In the genomic region with DNA sequence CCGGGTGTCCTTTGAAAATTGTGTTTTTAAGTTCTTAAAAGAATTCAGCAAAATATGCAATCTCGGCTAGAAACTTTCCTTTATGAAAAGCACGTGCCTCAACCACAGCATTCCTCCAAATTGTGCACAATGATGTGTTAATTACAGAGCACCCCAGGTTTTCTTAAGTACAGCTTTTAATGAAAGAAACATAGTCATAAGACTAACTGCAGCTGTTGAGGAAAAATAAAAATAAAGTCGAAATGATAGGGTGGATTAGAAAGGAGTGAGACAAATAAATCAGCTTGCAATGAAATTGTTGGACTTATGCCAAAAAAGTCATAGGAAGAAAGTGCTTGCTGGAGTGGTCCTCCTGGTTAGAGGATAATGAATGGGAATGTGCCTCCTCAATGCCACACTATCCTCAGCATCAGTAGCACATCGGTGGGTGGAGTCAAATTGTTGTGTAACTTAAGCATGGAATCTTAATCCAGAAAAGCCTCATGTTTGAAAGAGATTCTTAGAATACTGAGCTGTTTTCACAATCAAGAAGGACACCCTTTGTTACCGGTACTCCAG, we compare ENCODE assay signal across 21 mouse cellular contexts.
DNase-seq lines count a peak whose midpoint lies in the region; ATAC-seq and TF ChIP-seq lines count a peak whose summit lies in the region.
"Had no signal": no experiment of that assay in that cellular context is flagged by ENCODE, and none has a peak within 500 bp of the region (broad histone marks: within the 10 kb centered on the region; RNA-seq: fewer than 3 reads in every experiment).

No protein-coding gene starts in this region.

- ATAC-seq in forebrain, postnatal 0 days, result 0 out of 2 replicates have a peak, but pooled peaks have one; percentile 36
- no peak for ATAC-seq in forebrain, embryonic 15.5 days (replicated peaks)
- peak; percentile 62; the same call in 1 of the 2 replicates for ATAC-seq in lung, embryonic 14.5 days (ENCODE audit: insufficient read depth)
- ATAC-seq in limb, embryonic 13.5 days (ENCODE audit: low FRiP score, low read depth), result 0 out of 2 replicates have a peak, but pooled peaks have one; percentile 36
- ATAC-seq: forebrain, embryonic 13.5 days; inflammation-experienced regulatory T-cells, adult 6 months had no signal

- no peak overlapping the region for H3K9ac ChIP-seq in forebrain, postnatal 0 days
- H3K9ac ChIP-seq in forebrain, embryonic 15.5 days (replicated peaks), result no peak overlapping the region
- no peak overlapping the region for H3K9ac ChIP-seq in lung, embryonic 14.5 days
- no peak overlapping the region for H3K9ac ChIP-seq in limb, embryonic 13.5 days
- H3K9ac ChIP-seq: embryonic facial prominence, embryonic 13.5 days; forebrain, embryonic 13.5 days; heart, embryonic 12.5 days; hindbrain, embryonic 14.5 days had no signal

- H3K4me2 ChIP-seq in forebrain, postnatal 0 days (ENCODE audit: low read depth), result no peak overlapping the region
- H3K4me2 ChIP-seq in forebrain, embryonic 15.5 days (replicated peaks), result no peak overlapping the region
- no peak overlapping the region for H3K4me2 ChIP-seq in lung, embryonic 14.5 days
- no peak overlapping the region for H3K4me2 ChIP-seq in limb, embryonic 13.5 days (replicated peaks)
- H3K4me2 ChIP-seq: embryonic facial prominence, embryonic 13.5 days; forebrain, embryonic 13.5 days; heart, embryonic 12.5 days; hindbrain, embryonic 14.5 days had no signal

- TF ChIP-seq CTCF in forebrain, postnatal 0 days (IDR thresholded peaks at IDR 0.05; ENCODE audit: low read depth), result no peak
- no peak for TF ChIP-seq CTCF in lung, embryonic 14.5 days (IDR thresholded peaks at IDR 0.05; ENCODE audit: low read depth)

- no peak overlapping the region for H3K27ac ChIP-seq in forebrain, postnatal 0 days (ENCODE audit: low read depth, low read length)
- H3K27ac ChIP-seq in forebrain, embryonic 15.5 days (replicated peaks), result no peak overlapping the region
- no peak overlapping the region for H3K27ac ChIP-seq in lung, embryonic 14.5 days (ENCODE audit: low read depth)
- 0 out of 2 replicates have a peak overlapping the region, but pooled peaks have one; percentile 52 for H3K27ac ChIP-seq in limb, embryonic 13.5 days
- H3K27ac ChIP-seq: embryonic facial prominence, embryonic 13.5 days; forebrain, embryonic 13.5 days; gastrocnemius, adult 2 months; hindbrain, embryonic 10.5 days; hindbrain, embryonic 14.5 days had no signal

- no peaks in the 10 kb centered on the region for H3K4me1 ChIP-seq in forebrain, postnatal 0 days (ENCODE audit: insufficient read depth)
- H3K4me1 ChIP-seq in forebrain, embryonic 15.5 days, result no peaks in the 10 kb centered on the region
- H3K4me1 ChIP-seq in lung, embryonic 14.5 days (ENCODE audit: insufficient read depth), result no peaks in the 10 kb centered on the region
- H3K4me1 ChIP-seq in limb, embryonic 13.5 days, result peaks cover 6% of the 10 kb centered on the region; the same call in 1 of the 2 replicates
- H3K4me1 ChIP-seq: embryonic facial prominence, embryonic 13.5 days; forebrain, embryonic 13.5 days; heart, embryonic 12.5 days; hindbrain, embryonic 10.5 days had no signal

- no peak overlapping the region for H3K4me3 ChIP-seq in forebrain, postnatal 0 days (ENCODE audit: low read depth, low read length)
- H3K4me3 ChIP-seq in forebrain, embryonic 15.5 days, result no peak overlapping the region
- no peak overlapping the region for H3K4me3 ChIP-seq in lung, embryonic 14.5 days (ENCODE audit: low read depth, low read length)
- H3K4me3 ChIP-seq in limb, embryonic 13.5 days, result no peak overlapping the region
- H3K4me3 ChIP-seq: embryonic facial prominence, embryonic 13.5 days; forebrain, embryonic 13.5 days; gastrocnemius, adult 2 months; heart, embryonic 12.5 days; hindbrain, embryonic 10.5 days had no signal

- no peaks in the 10 kb centered on the region for H3K36me3 ChIP-seq in forebrain, postnatal 0 days (ENCODE audit: insufficient read depth)
- no peaks in the 10 kb centered on the region for H3K36me3 ChIP-seq in forebrain, embryonic 15.5 days
- H3K36me3 ChIP-seq in lung, embryonic 14.5 days (ENCODE audit: insufficient read depth), result no peaks in the 10 kb centered on the region
- H3K36me3 ChIP-seq in limb, embryonic 13.5 days, result no peaks in the 10 kb centered on the region
- H3K36me3 ChIP-seq: embryonic facial prominence, embryonic 13.5 days; heart, embryonic 12.5 days; hindbrain, embryonic 10.5 days had no signal

- peak; percentile 7 for DNase-seq in forebrain, postnatal 0 days
- peak; percentile 58 for DNase-seq in lung, embryonic 14.5 days
- no peak for DNase-seq in lung, postnatal 4 days
- DNase-seq in brain, adult 2 months (ENCODE audit: low read depth, low spot score), result peak; percentile 28
- no peak for DNase-seq in right cerebral cortex, postnatal 4 days
- DNase-seq: adrenal gland, adult 2 months; adrenal gland, postnatal 25 days; cerebellum, adult 11 months; cerebellum, adult 9-10 months; cerebellum, postnatal 25 days; gastrocnemius, adult 2 months; gastrocnemius, postnatal 25 days had no signal

- no peaks in the 10 kb centered on the region for H3K27me3 ChIP-seq in forebrain, postnatal 0 days (ENCODE audit: insufficient read depth, low read length)
- H3K27me3 ChIP-seq in forebrain, embryonic 15.5 days, result no peaks in the 10 kb centered on the region
- H3K27me3 ChIP-seq in lung, embryonic 14.5 days (ENCODE audit: insufficient read depth, low read length), result no peaks in the 10 kb centered on the region
- no peaks in the 10 kb centered on the region for H3K27me3 ChIP-seq in limb, embryonic 13.5 days
- H3K27me3 ChIP-seq: CH12.LX; embryonic facial prominence, embryonic 13.5 days; forebrain, embryonic 13.5 days; heart, embryonic 12.5 days had no signal

- 61% methylated on average over 6 of the region's 6 CpGs for WGBS in forebrain, postnatal 0 days
- 60% methylated on average over 6 of the region's 6 CpGs for WGBS in forebrain, embryonic 15.5 days
- WGBS in lung, embryonic 14.5 days, result 48% methylated on average over 6 of the region's 6 CpGs
- WGBS in limb, embryonic 13.5 days, result 43% methylated on average over 6 of the region's 6 CpGs

- no peaks in the 10 kb centered on the region for H3K9me3 ChIP-seq in forebrain, postnatal 0 days (ENCODE audit: low read length)
- no peaks in the 10 kb centered on the region for H3K9me3 ChIP-seq in forebrain, embryonic 15.5 days
- no peaks in the 10 kb centered on the region for H3K9me3 ChIP-seq in lung, embryonic 14.5 days (ENCODE audit: low read depth, low read length)
- H3K9me3 ChIP-seq in limb, embryonic 13.5 days, result no peaks in the 10 kb centered on the region
- H3K9me3 ChIP-seq: embryonic facial prominence, embryonic 13.5 days; forebrain, embryonic 13.5 days; heart, embryonic 12.5 days; hindbrain, embryonic 10.5 days had no signal

Comparison
In these comparisons a context has a peak if more than half of its experiments do, and no peak if none do; other contexts are left out.
1. DNase-seq: peak in forebrain, postnatal 0 days (single experiment), lung, embryonic 14.5 days (single experiment) and brain, adult 2 months (single experiment); none in lung, postnatal 4 days (0 of 2) and right cerebral cortex, postnatal 4 days (single experiment).